8 mouse cellular contexts compared by ENCODE assay signal in genomic region chr5:108433804-108434587, GRCm38 (mm10). TPM values are rescaled to one million over a fixed set of nuclear protein-coding genes. Genes with fewer than 3 reads are reported as not detected.
DNase-seq lines count a peak whose midpoint lies in the region; ATAC-seq lines count a peak whose summit lies in the region.

TSS of gene Atp5k (minus strand) at chr5:108434448.

- WGBS in heart, embryonic 14.5 days: under 1% methylated on average over 42 of the region's 42 CpGs
- WGBS in liver, embryonic 13.5 days (ENCODE audit: insufficient replicate concordance): under 1% methylated on average over 42 of the region's 42 CpGs
- WGBS in stomach, embryonic 16.5 days: under 1% methylated on average over 42 of the region's 42 CpGs

- no peaks in the 10 kb centered on the region for H3K27me3 ChIP-seq in heart, embryonic 14.5 days (ENCODE audit: control insufficient read depth, insufficient read depth, low read length)
- H3K27me3 ChIP-seq in liver, embryonic 13.5 days: peaks cover 8% of the 10 kb centered on the region
- H3K27me3 ChIP-seq in stomach, embryonic 16.5 days (ENCODE audit: control insufficient read depth, insufficient read depth, low read length): no peaks in the 10 kb centered on the region

- peak; percentile 67 for ATAC-seq in heart, embryonic 14.5 days (ENCODE audit: insufficient number of reproducible peaks, insufficient read depth, low FRiP score, low read depth)
- peak; percentile 83 for ATAC-seq in liver, embryonic 13.5 days (ENCODE audit: low read depth)
- ATAC-seq in stomach, embryonic 16.5 days (ENCODE audit: insufficient read depth, low FRiP score): peak; percentile 90

- peak within 1 kb of the TSS; percentile 97 for H3K9ac ChIP-seq in heart, embryonic 14.5 days (ENCODE audit: low read length)
- H3K9ac ChIP-seq in liver, embryonic 13.5 days: peak within 1 kb of the TSS; percentile 90
- H3K9ac ChIP-seq in stomach, embryonic 16.5 days (ENCODE audit: low read length): peak within 1 kb of the TSS; percentile 93

- peak; percentile 96 for DNase-seq in CD4-positive, CD25-positive, alpha-beta regulatory T cell, adult 2 months (ENCODE audit: low read depth, low spot score)
- DNase-seq in fibroblast of lung, adult 2 months (ENCODE audit: low read depth): peak; percentile 84
- DNase-seq in kidney, postnatal 14 days: peak; percentile 95
- peak; percentile 87 for DNase-seq in liver, embryonic 13.5 days
- DNase-seq in neural tube, embryonic 10.5 days (ENCODE audit: extremely low spot score, low spot score): peak; percentile 88

- peaks cover 40% of the 10 kb centered on the region for H3K36me3 ChIP-seq in heart, embryonic 14.5 days (ENCODE audit: control insufficient read depth, insufficient read depth, low read length)
- H3K36me3 ChIP-seq in liver, embryonic 13.5 days: peaks cover 33% of the 10 kb centered on the region
- H3K36me3 ChIP-seq in stomach, embryonic 16.5 days (ENCODE audit: control insufficient read depth, insufficient read depth, low read length): peaks cover 4% of the 10 kb centered on the region; the same call in 1 of the 2 replicates

- H3K4me2 ChIP-seq in heart, embryonic 14.5 days (ENCODE audit: low read length): peak within 1 kb of the TSS; percentile 89
- peak within 1 kb of the TSS; percentile 93 for H3K4me2 ChIP-seq in liver, embryonic 13.5 days
- H3K4me2 ChIP-seq in stomach, embryonic 16.5 days (ENCODE audit: low read depth, low read length): peak within 1 kb of the TSS; percentile 83

- H3K27ac ChIP-seq in brown adipose tissue, adult 24 weeks (replicated peaks; ENCODE audit: low read depth, low read length): peak within 1 kb of the TSS; percentile 97
- H3K27ac ChIP-seq in heart, embryonic 14.5 days (replicated peaks in 1 of 2; ENCODE audit: control insufficient read depth in 1 of 2, insufficient read depth in 1 of 2, low read depth in 2 of 2, low read length in 2 of 2): peak within 1 kb of the TSS in 1 of 2 experiments; percentile 76; a peak in 2 of 4 replicates
- H3K27ac ChIP-seq in liver, embryonic 13.5 days: peak within 1 kb of the TSS; percentile 59
- H3K27ac ChIP-seq in stomach, embryonic 16.5 days (ENCODE audit: low read length): no peak within 1 kb of the TSS

- H3K4me1 ChIP-seq in brown adipose tissue, adult 24 weeks (ENCODE audit: control insufficient read depth, insufficient read depth, insufficient read length, low read length): no peaks in the 10 kb centered on the region; the same call in 1 of the 2 replicates
- peaks cover 4 to 6% of the 10 kb centered on the region in 2 experiments for H3K4me1 ChIP-seq in heart, embryonic 14.5 days (ENCODE audit: control insufficient read depth in 2 of 2, insufficient read depth in 2 of 2, low read length in 2 of 2)
- H3K4me1 ChIP-seq in liver, embryonic 13.5 days (replicated peaks): peaks cover 31% of the 10 kb centered on the region
- peaks cover 7% of the 10 kb centered on the region for H3K4me1 ChIP-seq in stomach, embryonic 16.5 days (ENCODE audit: control insufficient read depth, insufficient read depth, low read length)

- H3K4me3 ChIP-seq in brown adipose tissue, adult 24 weeks (ENCODE audit: insufficient read depth, low read depth, low read length): peak within 1 kb of the TSS; percentile 92
- H3K4me3 ChIP-seq in heart, embryonic 14.5 days (ENCODE audit: control insufficient read depth in 1 of 2, insufficient read depth in 1 of 2, low read depth in 1 of 2, low read length in 2 of 2): peak within 1 kb of the TSS; percentile 59 to 96
- peak within 1 kb of the TSS; percentile 96 for H3K4me3 ChIP-seq in liver, embryonic 13.5 days (replicated peaks)
- peak within 1 kb of the TSS; percentile 85 for H3K4me3 ChIP-seq in stomach, embryonic 16.5 days (replicated peaks; ENCODE audit: low read length)

- H3K9me3 ChIP-seq in heart, embryonic 14.5 days (ENCODE audit: control insufficient read depth, low read length): no peaks in the 10 kb centered on the region
- H3K9me3 ChIP-seq in liver, embryonic 13.5 days (replicated peaks): no peaks in the 10 kb centered on the region
- no peaks in the 10 kb centered on the region for H3K9me3 ChIP-seq in stomach, embryonic 16.5 days (replicated peaks; ENCODE audit: control insufficient read depth, low read length)

RNA-seq across cellular contexts. Expression of gene Atp5k, which starts in this region (rescaled TPM):
- 2,801 and 3,055 TPM in 2 replicates for polyA plus RNA-seq in brown adipose tissue, adult 24 weeks (2012; ENCODE audit: insufficient read depth, insufficient read length, missing spikeins)
- polyA plus RNA-seq in heart, embryonic 14.5 days (2014; fragmentation: Nextera tagmentation; extraction: Ambion mirVana): 971 and 1,026 TPM in 2 replicates
- 328 and 358 TPM in 2 replicates for polyA plus RNA-seq in liver, embryonic 13.5 days (2015; fragmentation: Nextera tagmentation; extraction: Ambion mirVana)
- polyA plus RNA-seq in stomach, embryonic 16.5 days (2015; fragmentation: Nextera tagmentation; extraction: Ambion mirVana): 366 and 477 TPM in 2 replicates
